Mouse (Mus musculus): ENCODE measurements around the gene Pacs1.
"Not testable (repeated sequence)": the region's sequence is repeated elsewhere in the genome, so short reads cannot be mapped to it uniquely, and the experiment has no call there.

Pacs1 gene

GRCm38 (mm10) chr19:5150358-5150757 lies 122.6 kb downstream of the Pacs1 start:
- no peak for DNase-seq

GRCm38 (mm10) chr19:5149041-5149440 lies 123.9 kb downstream of the Pacs1 start:
- DNase-seq: not testable (repeated sequence)

- peak; percentile 62 to 81 for DNase-seq
Measured at GRCm38 (mm10) chr19:5139640-5140039, 133.3 kb downstream of the Pacs1 start.

- DNase-seq: no peak
Measured at GRCm38 (mm10) chr19:5131237-5131636, 141.7 kb downstream of the Pacs1 start.

GRCm38 (mm10) chr19:5129770-5130169 lies 143.1 kb downstream of the Pacs1 start:
- no peak for DNase-seq

GRCm38 (mm10) chr19:5124055-5124614 lies 148.8 kb downstream of the Pacs1 start:
- DNase-seq: no peak

GRCm38 (mm10) chr19:5123241-5123640 lies 149.7 kb downstream of the Pacs1 start:
- no peak for DNase-seq

- no peak for DNase-seq
Measured at GRCm38 (mm10) chr19:5122492-5122891, 150.4 kb downstream of the Pacs1 start.

- DNase-seq: no peak
Measured at GRCm38 (mm10) chr19:5118384-5118698, 154.6 kb downstream of the Pacs1 start, which contains the start of gene Klc2. Klc2 (minus strand) TSS chr19:5118560.

GRCm38 (mm10) chr19:5117494-5118383 lies 155.2 kb downstream of the Pacs1 start:
- DNase-seq: peak; percentile 87 to 95

GRCm38 (mm10) chr19:5113783-5114182 lies 159.1 kb downstream of the Pacs1 start:
- peak in 1 of 2 experiments; percentile 29 for DNase-seq

- DNase-seq: peak; percentile 33 to 42
Measured at GRCm38 (mm10) chr19:5109659-5110453, 163.1 kb downstream of the Pacs1 start.

- peak; percentile 61 to 80 for DNase-seq
Measured at GRCm38 (mm10) chr19:5108702-5109101, 164.2 kb downstream of the Pacs1 start.

GRCm38 (mm10) chr19:5108271-5108575 lies 164.7 kb downstream of the Pacs1 start:
- peak; percentile 62 to 81 for DNase-seq

GRCm38 (mm10) chr19:5107556-5108270 lies 165.2 kb downstream of the Pacs1 start:
- DNase-seq: peak in 1 of 2 experiments; percentile 36

- peak; percentile 98 to 99 for DNase-seq
Measured at GRCm38 (mm10) chr19:5106731-5107191, 166.2 kb downstream of the Pacs1 start, which contains the start of gene Rab1b. Rab1b (minus strand) TSS chr19:5107072.

GRCm38 (mm10) chr19:5106074-5106473 lies 166.8 kb downstream of the Pacs1 start:
- DNase-seq: peak; percentile 67 to 77

- DNase-seq: peak; percentile 55 to 68
Measured at GRCm38 (mm10) chr19:5098363-5099143, 174.4 kb downstream of the Pacs1 start, which contains the start of gene Cnih2. Cnih2 (minus strand) TSS chr19:5098521.

GRCm38 (mm10) chr19:5097521-5098362 lies 175.2 kb downstream of the Pacs1 start:
- DNase-seq: peak in 1 of 2 experiments; percentile 32

GRCm38 (mm10) chr19:5095887-5096474 lies 176.9 kb downstream of the Pacs1 start:
- peak in 1 of 2 experiments; percentile 38 for DNase-seq
